Mouse (Mus musculus): ENCODE results near the gene Vmn1r137. TPM values are rescaled to one million over a fixed set of nuclear protein-coding genes. Genes with fewer than 3 reads are reported as not detected.
"Not testable (repeated sequence)": the region's sequence is repeated elsewhere in the genome, so short reads cannot be mapped to it uniquely, and the experiment has no call there.

Gene Vmn1r137
- polyA plus RNA-seq (2015; fragmentation: Nextera tagmentation; extraction: Ambion mirVana): not detected in 2 replicates

DNA sequence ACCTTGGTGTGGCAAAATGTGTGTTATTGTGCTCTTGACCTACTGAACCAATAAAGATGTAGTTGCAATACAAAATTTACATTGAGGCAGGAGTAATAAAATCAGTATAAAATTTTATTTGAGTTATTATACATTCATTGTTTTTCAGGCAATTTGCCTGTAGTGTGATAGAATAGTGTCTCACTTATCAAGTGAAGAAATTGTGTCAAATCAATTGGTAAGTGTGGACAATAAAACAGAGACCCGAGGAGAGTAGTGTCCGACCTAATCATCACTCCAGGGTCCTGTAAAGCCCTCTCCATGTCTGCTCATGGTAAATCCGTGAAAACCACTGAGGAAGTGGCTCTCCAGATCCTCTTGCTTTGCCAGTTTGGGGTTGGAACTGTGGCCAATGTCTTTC is at the start of gene Vmn1r137:
TSS of gene Vmn1r137 (plus strand) at position 301 of the 400 bp plus-strand sequence.
- not testable (repeated sequence) for H3K27me3 ChIP-seq (ENCODE audit: insufficient read depth, low read length); H3K4me3 ChIP-seq (replicated peaks; ENCODE audit: low read depth, low read length); DNase-seq (ENCODE audit: low spot score); H3K9ac ChIP-seq (ENCODE audit: low read depth, low read length); H3K36me3 ChIP-seq (ENCODE audit: insufficient read depth, low read length); H3K9me3 ChIP-seq (replicated peaks; ENCODE audit: low read length); ATAC-seq (replicated peaks; ENCODE audit: low FRiP score, low read depth); H3K4me1 ChIP-seq (replicated peaks; ENCODE audit: insufficient read depth, low read length); H3K4me2 ChIP-seq (ENCODE audit: low read length); H3K27ac ChIP-seq
- no CpG with 5 or more reads among the region's 3 CpGs for WGBS

DNA sequence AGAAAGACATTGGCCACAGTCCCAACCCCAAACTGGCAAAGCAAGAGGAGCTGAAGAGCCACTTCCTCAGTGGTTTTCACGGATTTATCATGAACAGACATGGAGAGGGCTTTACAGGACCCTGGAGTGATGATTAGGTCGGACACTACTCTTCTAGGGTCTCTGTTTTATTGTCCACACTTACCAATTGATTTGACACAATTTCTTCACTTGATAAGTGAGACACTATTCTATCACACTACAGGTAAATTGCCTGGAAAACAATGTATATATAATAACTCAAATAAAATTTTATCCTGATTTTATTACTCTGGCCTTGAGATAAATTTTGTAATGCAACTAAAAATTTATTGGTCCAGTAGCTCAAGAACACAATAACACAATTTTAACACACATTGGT is 34.4 kb downstream of the Vmn1r137 start, which contains the start of gene Vmn1r138:
TSS of gene Vmn1r138 (minus strand) at position 101 of the 400 bp plus-strand sequence.
- H3K4me1 ChIP-seq (replicated peaks; ENCODE audit: insufficient read depth, low read length); H3K27me3 ChIP-seq (ENCODE audit: insufficient read depth, low read length); H3K9me3 ChIP-seq (replicated peaks; ENCODE audit: low read length); H3K4me2 ChIP-seq (ENCODE audit: low read length); H3K9ac ChIP-seq (ENCODE audit: low read depth, low read length); H3K4me3 ChIP-seq (replicated peaks; ENCODE audit: low read depth, low read length); ATAC-seq (replicated peaks; ENCODE audit: low FRiP score, low read depth); DNase-seq (ENCODE audit: low spot score); H3K27ac ChIP-seq; H3K36me3 ChIP-seq (ENCODE audit: insufficient read depth, low read length): not testable (repeated sequence)
- WGBS: no CpG with 5 or more reads among the region's 2 CpGs

Other genes starting within 250 kb of the Vmn1r137 start
- not detected in 2 replicates for gene Gm4175, start 233.1 kb upstream of the Vmn1r137 start, polyA plus RNA-seq (2015; fragmentation: Nextera tagmentation; extraction: Ambion mirVana)
- gene Gm4177, start 197.9 kb upstream of the Vmn1r137 start, polyA plus RNA-seq (2015; fragmentation: Nextera tagmentation; extraction: Ambion mirVana): not detected in 2 replicates
- not detected in 2 replicates for gene Vmn1r135, start 162.2 kb upstream of the Vmn1r137 start, polyA plus RNA-seq (2015; fragmentation: Nextera tagmentation; extraction: Ambion mirVana)
- not detected in 2 replicates for gene Gm5725, start 150.3 kb upstream of the Vmn1r137 start, polyA plus RNA-seq (2015; fragmentation: Nextera tagmentation; extraction: Ambion mirVana)
- gene Gm5891, start 73.3 kb upstream of the Vmn1r137 start, polyA plus RNA-seq (2015; fragmentation: Nextera tagmentation; extraction: Ambion mirVana): not detected in 2 replicates
- gene Vmn1r138, start 34.3 kb downstream of the Vmn1r137 start, polyA plus RNA-seq (2015; fragmentation: Nextera tagmentation; extraction: Ambion mirVana): not detected in 2 replicates
- gene Gm6176, start 61.7 kb downstream of the Vmn1r137 start, polyA plus RNA-seq (2015; fragmentation: Nextera tagmentation; extraction: Ambion mirVana): not detected in 2 replicates
- not detected in 2 replicates for gene Vmn1r139, start 74.5 kb downstream of the Vmn1r137 start, polyA plus RNA-seq (2015; fragmentation: Nextera tagmentation; extraction: Ambion mirVana)
- not detected in 2 replicates for gene Gm16451, start 123.7 kb downstream of the Vmn1r137 start, polyA plus RNA-seq (2015; fragmentation: Nextera tagmentation; extraction: Ambion mirVana)
- gene Gm10666, start 140.2 kb downstream of the Vmn1r137 start, polyA plus RNA-seq (2015; fragmentation: Nextera tagmentation; extraction: Ambion mirVana): not detected in 2 replicates
- not detected in 2 replicates for gene Vmn1r142, start 169.4 kb downstream of the Vmn1r137 start, polyA plus RNA-seq (2015; fragmentation: Nextera tagmentation; extraction: Ambion mirVana)
- not detected in 2 replicates for gene Vmn1r143, start 194.8 kb downstream of the Vmn1r137 start, polyA plus RNA-seq (2015; fragmentation: Nextera tagmentation; extraction: Ambion mirVana)
- gene Gm8653, start 206.7 kb downstream of the Vmn1r137 start, polyA plus RNA-seq (2015; fragmentation: Nextera tagmentation; extraction: Ambion mirVana): not detected in 2 replicates
- not detected in 2 replicates for gene Gm8453, start 234.9 kb downstream of the Vmn1r137 start, polyA plus RNA-seq (2015; fragmentation: Nextera tagmentation; extraction: Ambion mirVana)

All from kidney, postnatal 0 days (tissue).